Mouse (Mus musculus) megakaryocyte, embryonic 14.5 days (primary cell): Measurements from ENCODE around the gene Mmab.

ENCODE experiments used
- FLI1 ChIP-seq: IDR thresholded peaks from 2 replicates; pipeline ENCODE4 v1.6.1; 2012; ENCODE audit warnings: low read length, inconsistent platforms, mixed read lengths
- GATA1 ChIP-seq: IDR thresholded peaks from 3 replicates; pipeline ENCODE4 v1.6.1; 2012; ENCODE audit warnings: mixed read lengths, low read length, inconsistent platforms, borderline replicate concordance

DNA sequence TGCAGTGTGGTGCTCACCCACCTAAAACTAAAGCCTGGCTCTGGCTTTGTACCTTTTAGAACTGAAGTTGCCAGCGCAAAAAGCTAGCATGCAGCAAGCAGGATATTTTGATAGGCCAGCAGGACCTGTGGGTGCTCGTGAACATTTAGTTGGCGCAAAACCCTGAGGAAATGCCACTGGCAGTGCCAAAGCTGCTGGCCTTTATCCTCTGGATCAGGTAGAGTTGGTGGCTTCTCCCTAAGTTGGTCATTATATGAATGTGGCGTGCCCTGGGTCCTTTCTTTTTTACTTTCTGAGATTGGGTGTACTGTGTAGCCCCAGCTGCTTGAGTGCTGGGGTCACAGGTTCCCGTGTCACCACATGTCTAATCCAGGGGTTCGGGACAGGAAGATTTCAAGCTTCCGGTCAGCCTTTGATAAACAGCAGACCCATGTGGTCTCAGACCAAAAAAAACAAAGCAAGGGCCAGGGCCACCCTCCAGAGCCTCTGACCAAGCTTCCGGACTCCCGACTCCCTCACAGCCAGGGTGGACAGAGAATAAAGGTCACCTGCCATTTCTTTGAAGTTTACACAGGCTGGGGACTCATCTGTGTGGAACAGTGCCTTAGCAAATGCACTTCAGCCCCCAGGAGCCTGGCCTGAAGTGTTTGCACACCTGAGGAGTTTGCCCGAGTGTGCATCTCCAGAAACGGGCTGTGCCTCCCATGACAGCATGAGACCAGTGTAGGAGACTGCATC is 22.1 kb downstream of the Mmab start:
- no peak for TF ChIP-seq GATA1
- no peak for TF ChIP-seq FLI1
